Mouse (Mus musculus) cerebellum, adult 9-11 months (tissue): ENCODE measurements around the gene Fgb.

Experiments used
- DNase-seq: peaks from one replicate; pipeline ENCODE4 v3.0.0; 2022

Gene Fgb

DNA sequence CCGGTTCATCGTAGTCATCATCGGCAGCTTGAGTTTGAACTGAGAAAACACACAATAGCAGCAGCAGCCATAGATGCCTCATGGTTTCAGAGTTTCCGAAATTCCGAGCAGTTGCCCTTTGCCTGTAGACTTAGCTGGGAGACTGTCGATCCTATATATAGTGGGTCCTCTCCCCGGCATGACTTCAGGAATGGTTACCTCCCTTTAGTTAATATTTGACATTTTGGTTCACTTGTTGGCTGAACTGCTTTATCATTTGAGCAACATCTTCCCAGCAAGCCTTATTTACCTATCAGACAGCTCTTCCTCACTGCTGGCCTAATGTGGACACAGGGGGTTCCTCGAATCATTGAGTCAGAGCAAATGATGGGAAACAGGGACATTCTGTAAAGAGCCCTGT is at the start of gene Fgb:
Fgb (minus strand) TSS at position 184 of the 400 bp plus-strand sequence.
- DNase-seq: no peak

DNA sequence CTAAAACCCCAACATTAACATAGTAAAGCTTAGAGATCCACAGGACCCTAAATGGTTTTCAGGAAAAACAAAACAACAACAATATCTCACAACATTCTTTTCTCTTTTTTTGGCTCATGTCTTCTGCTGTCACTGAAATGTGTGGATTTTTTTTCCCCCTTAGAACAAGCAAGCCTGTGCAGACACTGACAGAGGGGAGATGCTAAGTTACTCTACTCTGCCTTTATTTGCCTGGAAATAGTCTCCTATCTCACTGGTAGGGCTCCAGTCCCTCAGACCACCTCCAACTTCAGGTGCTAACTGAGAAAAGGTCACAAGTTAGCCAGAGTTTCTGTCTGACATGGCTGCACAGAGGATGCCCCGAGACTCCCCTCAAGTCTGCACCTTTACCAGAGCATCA is 49.5 kb upstream of the Fgb start:
- DNase-seq: no peak

GRCm38 (mm10) chr3:83098546-83099034 is 48.9 kb upstream of the Fgb start:
- DNase-seq: no peak

DNA sequence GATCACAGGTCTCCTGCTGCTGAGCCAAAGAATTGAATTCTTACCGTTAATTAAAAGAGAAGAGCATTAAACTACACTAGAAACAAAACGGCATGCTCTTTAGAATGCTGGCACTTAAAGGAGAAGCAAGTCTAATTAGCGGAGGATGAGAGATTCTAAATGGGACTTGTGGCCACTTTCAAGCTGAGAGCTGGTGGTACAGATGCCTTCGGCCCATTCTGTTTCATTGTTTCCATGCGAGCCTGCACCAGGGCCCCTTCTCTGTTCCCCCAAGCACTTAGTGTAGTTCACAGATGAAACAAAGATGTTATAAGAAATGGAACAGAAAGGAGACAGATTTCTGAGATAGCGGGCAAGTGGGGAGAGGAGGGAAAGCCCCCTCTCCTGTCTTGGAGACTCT is 47.9 kb upstream of the Fgb start:
- DNase-seq: no peak

- DNase-seq: peak; percentile 21
These were observed 30.9 kb upstream of the Fgb start for GRCm38 (mm10) chr3:83080567-83081055.

DNA sequence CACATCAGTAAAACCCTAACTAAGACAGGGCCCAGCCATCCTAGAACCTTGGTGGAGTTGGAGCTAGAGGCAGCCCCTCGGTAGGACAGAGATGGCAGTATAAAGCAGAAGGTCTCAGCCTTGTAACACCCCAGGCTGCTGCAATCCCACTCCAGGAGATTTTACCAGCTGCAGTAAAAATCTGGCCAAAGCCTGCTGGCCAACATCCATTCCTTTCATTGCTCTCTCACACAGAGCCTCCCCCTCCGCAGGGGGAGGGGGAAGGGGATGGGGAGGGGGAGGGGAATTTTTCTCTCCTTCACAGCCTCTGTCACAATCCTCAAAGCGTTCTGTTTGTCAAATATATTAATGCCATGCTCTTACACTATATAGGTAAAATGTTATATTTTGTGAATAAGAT is 26.9 kb upstream of the Fgb start:
- no peak for DNase-seq

- DNase-seq: no peak
These were observed 20.6 kb upstream of the Fgb start for GRCm38 (mm10) chr3:83070231-83070630.

GRCm38 (mm10) chr3:83068869-83069268 is 19.2 kb upstream of the Fgb start:
- no peak for DNase-seq

GRCm38 (mm10) chr3:83067920-83068319 is 18.3 kb upstream of the Fgb start:
- DNase-seq: no peak

GRCm38 (mm10) chr3:83057046-83057445 is 7.4 kb upstream of the Fgb start:
- DNase-seq: no peak

DNA sequence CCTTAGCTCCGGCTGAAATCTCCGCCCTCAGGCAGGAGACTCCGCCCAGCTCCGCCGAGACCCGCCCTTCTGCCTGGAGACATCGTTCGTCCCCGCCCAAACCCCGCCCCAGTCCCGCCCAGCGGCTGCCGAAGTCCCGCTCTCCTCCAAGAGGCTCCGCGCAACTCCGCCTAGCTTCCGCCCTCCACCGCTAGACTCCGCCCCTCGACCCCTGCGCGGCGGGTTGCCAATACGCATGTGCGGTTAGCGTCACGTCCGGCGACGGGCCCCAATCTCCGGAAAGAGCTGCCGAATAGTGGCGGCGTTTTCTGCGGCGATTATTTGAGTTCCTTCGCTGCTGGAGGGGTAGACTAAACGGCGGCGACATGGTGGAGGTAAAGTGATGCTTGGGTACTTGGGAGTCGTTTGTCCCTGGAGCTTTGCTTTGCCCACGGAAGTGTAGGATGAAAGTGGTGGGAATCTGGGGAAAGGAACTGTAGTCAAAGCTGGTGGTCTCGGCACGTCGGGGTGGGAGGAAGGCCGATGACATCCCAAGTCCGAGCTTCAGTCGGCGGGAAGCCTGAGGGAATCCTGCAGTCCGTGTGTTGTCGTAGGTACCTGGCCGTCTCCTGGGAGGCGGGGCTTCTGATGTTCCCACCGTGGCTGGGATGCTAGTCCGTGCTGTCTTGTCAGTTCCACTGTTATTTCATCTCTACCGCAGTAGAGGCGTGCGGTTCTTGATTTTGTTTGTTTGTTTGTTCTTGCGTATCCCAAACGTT is 5.8 kb upstream of the Fgb start, which contains the start of gene Plrg1:
Plrg1 (plus strand) TSS at position 242 of the 758 bp plus-strand sequence.
- peak; percentile 99 for DNase-seq

DNA sequence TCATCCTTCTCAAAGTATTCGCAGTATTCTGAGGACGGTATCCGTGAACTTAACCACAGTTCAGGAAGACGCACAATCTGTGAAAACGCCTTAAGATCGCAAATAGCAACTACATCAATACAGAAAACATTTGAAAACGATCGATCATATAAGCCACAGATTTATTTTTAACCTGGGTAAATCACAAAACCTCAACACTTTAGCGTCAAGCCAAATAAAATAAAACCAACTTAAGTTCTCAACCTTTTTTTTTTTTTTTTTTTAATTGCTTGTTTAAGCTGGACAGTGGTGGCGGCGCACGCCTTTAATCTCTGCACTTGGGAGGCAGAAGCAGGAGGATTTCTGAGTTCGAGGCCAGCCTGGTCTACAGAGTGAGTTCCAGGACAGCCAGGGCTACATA is 5.1 kb upstream of the Fgb start:
- no peak for DNase-seq

DNA sequence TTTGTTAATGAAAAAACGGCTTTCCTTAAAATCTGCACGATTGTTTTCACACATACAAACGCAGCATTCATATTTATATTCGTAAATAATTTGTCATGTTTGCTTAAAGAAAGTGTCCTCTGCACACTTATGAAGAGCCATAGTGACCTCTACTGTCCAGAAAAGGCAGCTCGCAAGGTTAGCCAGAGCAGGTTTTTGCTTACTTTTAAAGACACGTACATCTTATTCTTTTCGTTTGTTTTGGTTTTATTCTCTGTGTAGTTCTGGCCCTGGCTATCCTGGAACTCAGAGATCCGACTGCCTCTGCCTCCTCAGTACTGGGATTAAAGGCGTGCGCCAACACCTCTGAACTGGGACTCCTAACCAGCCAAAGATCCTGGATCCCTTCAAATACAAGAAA is 4.1 kb upstream of the Fgb start:
- DNase-seq: no peak

- no peak for DNase-seq
These were observed 3.5 kb upstream of the Fgb start for GRCm38 (mm10) chr3:83053126-83053525.

GRCm38 (mm10) chr3:83052102-83052501 is 2.4 kb upstream of the Fgb start:
- no peak for DNase-seq

DNA sequence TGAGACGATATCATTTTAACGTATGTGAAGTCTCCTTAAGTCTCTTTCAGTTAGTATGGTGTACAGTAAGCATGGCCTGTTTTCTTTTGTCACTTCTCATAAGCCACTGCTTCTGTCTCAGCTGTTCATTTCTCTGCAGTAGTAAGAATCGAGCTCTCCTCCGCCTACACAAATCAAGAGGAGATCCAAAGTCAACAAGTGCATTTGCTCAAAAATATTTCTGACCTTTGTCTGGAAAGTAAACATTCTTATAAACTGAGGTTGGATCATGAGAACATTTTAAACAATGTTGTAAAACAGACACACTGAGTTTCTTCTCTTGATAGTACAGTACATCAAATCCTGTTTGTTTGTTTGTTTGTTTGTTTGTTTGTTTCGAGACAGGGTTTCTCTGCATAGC is 998 bp upstream of the Fgb start:
- DNase-seq: no peak

GRCm38 (mm10) chr3:83046649-83047048 is 3.0 kb downstream of the Fgb start:
- DNase-seq: no peak

DNA sequence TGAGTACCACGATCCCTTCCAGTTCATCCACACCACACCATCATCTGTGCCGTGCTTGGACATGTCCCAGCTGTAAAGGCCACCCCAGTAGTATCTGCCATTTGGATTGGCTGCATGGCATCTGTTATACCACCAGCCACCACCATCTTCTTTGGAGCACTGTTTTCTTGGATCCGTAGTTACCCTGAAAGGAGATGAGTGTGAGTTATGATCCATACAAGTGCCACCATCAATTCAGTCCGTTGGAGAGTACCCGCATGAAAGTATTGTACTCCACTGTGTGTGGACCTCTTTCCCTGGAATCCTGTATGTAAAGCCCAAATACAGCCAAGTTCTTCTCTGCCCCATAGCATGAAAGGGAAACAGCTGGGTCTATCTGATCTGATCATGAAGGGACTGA is 7.2 kb downstream of the Fgb start:
- no peak for DNase-seq

- no peak for DNase-seq
These were observed 10.0 kb downstream of the Fgb start for GRCm38 (mm10) chr3:83039666-83040065.

DNA sequence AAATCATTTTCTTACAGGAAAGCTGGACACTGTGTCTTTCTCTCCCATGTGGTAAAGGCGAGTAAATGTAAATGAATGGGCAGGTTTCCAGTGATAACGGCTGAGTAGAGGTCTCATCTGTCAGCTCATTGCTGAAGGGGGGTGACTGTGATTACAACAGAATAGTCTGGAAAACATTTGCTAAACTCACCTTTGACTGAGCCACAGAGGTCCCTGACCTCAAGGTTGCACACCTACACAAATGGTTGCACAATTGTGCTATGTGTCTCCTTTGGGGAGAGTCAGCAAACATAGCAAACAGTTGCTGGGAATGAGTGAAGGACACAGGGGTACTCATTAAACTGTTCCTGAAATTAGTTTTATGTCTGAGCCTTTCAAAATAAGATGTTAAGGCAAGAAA is 10.8 kb downstream of the Fgb start:
- no peak for DNase-seq

- DNase-seq: no peak
These were observed 15.9 kb downstream of the Fgb start for GRCm38 (mm10) chr3:83033801-83034200.

- DNase-seq: no peak
These were observed 16.8 kb downstream of the Fgb start for GRCm38 (mm10) chr3:83032746-83033308.

DNA sequence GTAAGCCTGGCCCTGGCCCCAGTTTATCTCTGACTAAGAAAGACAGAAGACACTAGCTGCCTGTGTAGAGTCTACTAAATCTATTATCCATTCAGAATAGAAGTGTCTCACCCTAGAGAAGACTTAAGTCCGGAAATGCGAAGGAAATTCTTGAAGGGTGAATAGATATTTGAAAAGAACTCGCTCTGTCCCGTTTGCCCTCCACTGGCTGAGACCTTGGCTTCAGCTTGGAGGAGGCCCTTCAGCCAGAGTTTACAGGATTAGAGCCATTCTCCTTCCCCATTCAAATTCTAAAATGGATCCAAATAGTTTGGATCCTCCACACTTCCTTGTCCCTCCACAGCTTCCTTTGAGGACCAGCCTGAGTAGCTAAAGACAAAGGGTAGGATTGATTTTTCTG is 19.3 kb downstream of the Fgb start:
- no peak for DNase-seq

DNA sequence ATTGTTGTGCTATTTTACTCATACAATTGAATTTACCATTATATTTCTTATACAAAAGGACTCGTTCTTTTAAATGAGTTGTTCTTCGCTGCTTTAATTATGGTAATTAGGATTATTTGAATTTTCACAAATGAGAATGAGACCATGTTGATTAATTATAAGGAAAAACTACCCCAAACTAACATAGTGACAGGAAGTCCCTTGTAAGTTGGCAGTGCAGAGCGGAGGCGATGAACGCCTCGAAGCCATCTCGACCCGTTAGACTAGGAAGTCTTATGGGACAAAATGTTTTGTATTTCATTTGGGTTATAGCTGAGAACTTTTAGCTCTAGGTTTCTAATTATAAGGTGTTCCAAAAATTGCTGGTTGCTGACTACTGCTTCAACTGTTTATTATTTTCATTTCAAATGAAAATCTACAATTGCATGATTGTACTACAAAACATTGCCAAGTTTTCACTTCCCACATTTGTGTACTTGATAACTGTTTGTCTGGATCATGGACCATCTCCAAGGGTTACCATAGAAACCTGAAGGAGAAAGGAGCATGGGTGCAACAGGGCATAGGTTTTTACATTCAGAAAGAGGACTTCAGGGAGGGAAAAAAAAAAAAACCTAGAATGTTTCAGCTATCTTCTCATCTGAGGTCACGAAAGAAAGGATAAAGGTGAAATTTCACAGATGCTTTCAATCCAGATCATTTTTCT is 22.0 kb downstream of the Fgb start:
- DNase-seq: no peak
